17 mouse cellular contexts compared by ENCODE assay signal in genomic region chr7:44546274-44546673, GRCm38 (mm10). TPM values are rescaled to one million over a fixed set of nuclear protein-coding genes. Genes with fewer than 3 reads are reported as not detected.
"Had no signal": no experiment of that assay in that cellular context is flagged by ENCODE, and none has a peak within 500 bp of the region (broad histone marks: within the 10 kb centered on the region; RNA-seq: fewer than 3 reads in every experiment).

No protein-coding gene starts in this region.

- H3K27me3 ChIP-seq: liver, embryonic 12.5 days; midbrain, embryonic 13.5 days; midbrain, embryonic 15.5 days; neural tube, embryonic 13.5 days; neural tube, embryonic 15.5 days had no signal

- H3K27ac ChIP-seq: liver, embryonic 14.5 days; midbrain, embryonic 13.5 days; midbrain, embryonic 15.5 days; neural tube, embryonic 13.5 days; neural tube, embryonic 15.5 days had no signal

- H3K4me2 ChIP-seq: midbrain, embryonic 13.5 days; midbrain, embryonic 15.5 days; neural tube, embryonic 13.5 days; neural tube, embryonic 15.5 days had no signal

- H3K9me3 ChIP-seq: liver, embryonic 12.5 days; midbrain, embryonic 13.5 days; midbrain, embryonic 15.5 days; neural tube, embryonic 13.5 days; neural tube, embryonic 15.5 days had no signal

- ATAC-seq: liver, embryonic 12.5 days; midbrain, embryonic 13.5 days; midbrain, embryonic 15.5 days had no signal

- H3K4me3 ChIP-seq: midbrain, embryonic 13.5 days; midbrain, embryonic 15.5 days; myocyte; neural tube, embryonic 13.5 days; neural tube, embryonic 15.5 days had no signal

- DNase-seq: lung, adult 18-20 months; lung, embryonic 14.5 days; lung, postnatal 10 days; lung, postnatal 4 days; right cerebral cortex, postnatal 14 days; thymus, adult 18-20 months had no signal

- H3K9ac ChIP-seq: midbrain, embryonic 13.5 days; midbrain, embryonic 15.5 days; neural tube, embryonic 13.5 days; neural tube, embryonic 15.5 days had no signal

RNA-seq across cellular contexts. Expression of gene Spib, which starts 14.4 kb away (rescaled TPM):
- polyA plus RNA-seq: liver, embryonic 12.5 days; midbrain, embryonic 10.5 days; midbrain, embryonic 13.5 days; neural tube, embryonic 11.5 days; neural tube, embryonic 15.5 days; stomach, embryonic 14.5 days had no signal

RNA-seq across cellular contexts. Expression of gene Mybpc2, which starts 21.8 kb away (rescaled TPM):
- total RNA-seq: megakaryocyte, adult 5-6 weeks had no signal
- polyA plus RNA-seq: liver, embryonic 12.5 days; liver, embryonic 14.5 days; neural tube, embryonic 11.5 days had no signal

RNA-seq across cellular contexts. Expression of gene Napsa, which starts 25.9 kb away (rescaled TPM):
- polyA plus RNA-seq: myocyte had no signal
